Mouse (Mus musculus): Measurements from ENCODE around the gene Mvb12b. TPM values are rescaled to one million over a fixed set of nuclear protein-coding genes. Genes with fewer than 3 reads are reported as not detected.

Mvb12b gene
- polyA plus RNA-seq, 1 experiment = 133 TPM

DNA sequence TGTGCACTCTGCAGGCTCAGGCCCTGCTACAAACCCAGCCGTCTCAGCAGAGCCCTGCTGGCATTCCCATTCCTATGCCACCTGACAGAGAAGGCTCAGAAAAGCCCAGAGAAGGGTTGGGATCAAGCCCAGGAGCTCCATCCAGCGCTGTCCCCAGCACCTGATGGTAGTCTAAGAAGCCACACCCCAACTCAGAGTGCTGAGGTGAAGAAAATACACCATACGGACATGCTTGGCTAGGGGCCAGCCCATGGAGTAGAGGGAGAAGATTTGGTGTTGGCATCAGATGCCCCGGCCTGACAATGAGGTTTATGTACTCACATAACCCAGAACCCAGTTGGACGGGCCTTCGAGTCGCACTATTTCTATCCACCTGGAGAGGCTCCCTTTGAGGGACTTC lies 137.1 kb downstream of the Mvb12b start:
- DNase-seq (ENCODE audit: low read depth) = no peak
- TF ChIP-seq POLR2A (IDR thresholded peaks at IDR 0.05; ENCODE audit: borderline replicate concordance, extremely low read depth, insufficient read depth, insufficient read length, poor library complexity, severe bottlenecking) (no peak), CTCF (IDR thresholded peaks at IDR 0.05; ENCODE audit: borderline replicate concordance, extremely low read depth, insufficient read depth, insufficient read length) (no peak)

- TF ChIP-seq CTCF (IDR thresholded peaks at IDR 0.05; ENCODE audit: borderline replicate concordance, extremely low read depth, insufficient read depth, insufficient read length) = peak; percentile 89; the same call in 1 of the 2 replicates
- TF ChIP-seq POLR2A (IDR thresholded peaks at IDR 0.05; ENCODE audit: borderline replicate concordance, extremely low read depth, insufficient read depth, insufficient read length, poor library complexity, severe bottlenecking) = no peak
These were observed 141.3 kb downstream of the Mvb12b start for GRCm38 (mm10) chr2:33746471-33746870.

GRCm38 (mm10) chr2:33745724-33746123 lies 142.0 kb downstream of the Mvb12b start:
- no peak for DNase-seq (ENCODE audit: low read depth)
- TF ChIP-seq POLR2A (IDR thresholded peaks at IDR 0.05; ENCODE audit: borderline replicate concordance, extremely low read depth, insufficient read depth, insufficient read length, poor library complexity, severe bottlenecking) = no peak
- no peak for TF ChIP-seq CTCF (IDR thresholded peaks at IDR 0.05; ENCODE audit: borderline replicate concordance, extremely low read depth, insufficient read depth, insufficient read length)

More at GRCm38 (mm10) chr2:33746471-33746870, 141.3 kb downstream of the Mvb12b start:
- peak; percentile 94 for DNase-seq (ENCODE audit: low read depth)

DNA sequence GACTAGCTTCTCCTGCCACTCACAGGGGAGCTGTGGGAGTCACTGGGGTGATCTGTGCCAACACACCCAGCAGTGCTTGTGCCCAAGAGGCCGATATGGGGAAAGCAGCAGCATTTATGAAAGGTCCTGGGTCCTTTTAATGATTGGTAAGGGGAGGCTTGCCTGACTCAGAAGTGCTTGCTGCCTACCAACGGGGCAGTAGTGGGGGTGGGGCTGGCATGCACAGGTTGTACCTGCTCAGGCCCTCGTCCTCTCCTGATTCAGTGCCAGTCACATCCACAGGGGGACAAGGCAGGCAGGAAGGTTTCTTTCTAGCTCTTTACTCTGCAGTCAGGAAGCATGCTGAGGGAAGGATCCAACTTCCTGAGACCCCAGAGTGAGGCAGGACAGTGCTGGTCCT lies 150.6 kb downstream of the Mvb12b start:
- DNase-seq (ENCODE audit: low read depth) = no peak
- TF ChIP-seq CTCF (IDR thresholded peaks at IDR 0.05; ENCODE audit: borderline replicate concordance, extremely low read depth, insufficient read depth, insufficient read length) (no peak), POLR2A (IDR thresholded peaks at IDR 0.05; ENCODE audit: borderline replicate concordance, extremely low read depth, insufficient read depth, insufficient read length, poor library complexity, severe bottlenecking) (no peak)

GRCm38 (mm10) chr2:33736722-33737121 lies 151.0 kb downstream of the Mvb12b start:
- TF ChIP-seq CTCF (IDR thresholded peaks at IDR 0.05; ENCODE audit: borderline replicate concordance, extremely low read depth, insufficient read depth, insufficient read length) (peak; percentile 96), POLR2A (IDR thresholded peaks at IDR 0.05; ENCODE audit: borderline replicate concordance, extremely low read depth, insufficient read depth, insufficient read length, poor library complexity, severe bottlenecking) (no peak)

DNA sequence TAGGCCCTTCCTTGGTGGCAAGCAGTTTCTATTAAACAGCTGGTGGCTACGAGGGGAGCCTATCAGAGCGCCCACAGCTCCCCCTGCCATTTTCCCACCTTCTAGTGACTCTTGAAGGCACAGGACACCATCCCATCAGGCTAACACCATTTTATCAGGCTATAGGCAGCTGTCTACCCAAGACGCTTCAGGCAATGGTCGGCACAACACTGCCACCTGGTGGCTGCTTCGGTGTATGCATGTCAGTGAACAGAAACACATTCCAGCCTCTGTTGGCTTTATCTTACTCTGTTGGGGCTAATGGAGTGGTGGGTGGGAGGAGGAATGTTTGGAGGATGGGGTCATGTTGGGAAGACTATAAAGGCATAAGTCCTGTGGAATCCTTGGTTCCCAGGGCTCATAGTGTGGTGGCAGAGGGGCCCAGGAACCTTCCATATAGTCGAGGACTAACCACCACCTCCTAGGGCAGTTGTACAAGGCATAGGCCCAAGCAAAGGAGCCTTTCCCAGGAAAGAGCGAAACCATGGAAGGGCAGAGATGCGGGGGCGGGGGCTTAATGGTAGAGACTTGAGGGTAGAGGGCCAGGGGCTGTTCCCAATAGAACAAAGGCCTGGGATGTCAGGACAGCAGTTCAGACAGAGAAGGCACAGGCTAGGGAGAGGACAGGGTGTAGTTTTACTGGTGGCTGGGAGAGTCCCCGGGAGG lies 152.8 kb downstream of the Mvb12b start:
- DNase-seq (ENCODE audit: low read depth) = peak; percentile 86
- peak; percentile 98 for TF ChIP-seq CTCF (IDR thresholded peaks at IDR 0.05; ENCODE audit: borderline replicate concordance, extremely low read depth, insufficient read depth, insufficient read length)
- no peak for TF ChIP-seq POLR2A (IDR thresholded peaks at IDR 0.05; ENCODE audit: borderline replicate concordance, extremely low read depth, insufficient read depth, insufficient read length, poor library complexity, severe bottlenecking)

More at GRCm38 (mm10) chr2:33736722-33737121, 151.0 kb downstream of the Mvb12b start:
- peak; percentile 75 for DNase-seq (ENCODE audit: low read depth)

DNA sequence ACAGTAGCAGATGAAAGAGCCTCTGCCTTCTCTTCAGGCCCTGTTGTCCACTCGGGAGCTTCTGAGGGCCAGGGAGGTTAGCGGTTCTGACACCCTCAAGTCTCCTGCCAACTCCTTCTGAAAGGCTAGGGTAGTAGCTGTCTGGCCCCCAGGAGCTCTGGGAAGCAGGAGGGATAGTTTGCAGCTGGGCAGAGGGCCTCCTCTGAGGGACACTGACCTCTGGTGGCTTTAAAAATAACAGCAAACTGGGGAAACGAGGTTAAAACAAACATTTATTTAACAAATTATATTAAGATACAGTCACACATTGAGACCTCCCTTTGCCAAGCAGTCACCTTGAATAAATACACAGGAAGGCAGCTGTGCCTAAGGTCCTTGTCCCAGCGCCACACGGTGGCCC lies 158.0 kb downstream of the Mvb12b start:
- DNase-seq (ENCODE audit: low read depth) = no peak

GRCm38 (mm10) chr2:33727199-33727598 lies 160.5 kb downstream of the Mvb12b start:
- TF ChIP-seq CTCF (IDR thresholded peaks at IDR 0.05; ENCODE audit: borderline replicate concordance, extremely low read depth, insufficient read depth, insufficient read length) = no peak
- TF ChIP-seq POLR2A (IDR thresholded peaks at IDR 0.05; ENCODE audit: borderline replicate concordance, extremely low read depth, insufficient read depth, insufficient read length, poor library complexity, severe bottlenecking) = no peak
- DNase-seq (ENCODE audit: low read depth) = no peak

More for the DNA sequence above, 158.0 kb downstream of the Mvb12b start:
- TF ChIP-seq CTCF (IDR thresholded peaks at IDR 0.05; ENCODE audit: borderline replicate concordance, extremely low read depth, insufficient read depth, insufficient read length) (peak; percentile 44; the same call in 1 of the 2 replicates), POLR2A (IDR thresholded peaks at IDR 0.05; ENCODE audit: borderline replicate concordance, extremely low read depth, insufficient read depth, insufficient read length, poor library complexity, severe bottlenecking) (no peak)

DNA sequence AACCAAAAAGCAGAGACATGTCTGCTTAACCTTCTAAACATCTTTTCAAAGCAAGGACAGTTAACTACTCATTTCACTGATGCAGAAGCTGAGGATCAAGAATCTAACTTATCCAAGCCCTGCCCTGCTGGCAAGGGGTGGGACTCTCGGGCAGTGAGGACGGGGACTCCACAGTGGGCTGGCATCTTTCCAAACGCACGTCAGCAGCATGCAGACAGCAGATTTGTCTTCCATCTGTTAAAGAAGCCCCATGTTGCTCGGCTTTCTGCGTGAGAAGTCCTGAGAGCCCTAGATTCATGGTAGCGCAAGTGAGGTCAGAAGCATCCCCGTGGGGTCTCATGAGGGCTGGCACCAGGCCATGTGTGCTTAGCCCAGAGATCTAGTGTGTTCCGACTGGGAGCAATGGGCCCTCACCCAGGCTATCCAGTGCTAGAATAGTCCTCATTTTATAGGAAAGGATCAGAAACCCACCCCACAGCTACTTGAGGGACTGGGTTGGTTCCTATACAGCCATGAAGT lies 167.3 kb downstream of the Mvb12b start:
- DNase-seq (ENCODE audit: low read depth) = peak; percentile 92
- no peak for TF ChIP-seq POLR2A (IDR thresholded peaks at IDR 0.05; ENCODE audit: borderline replicate concordance, extremely low read depth, insufficient read depth, insufficient read length, poor library complexity, severe bottlenecking)
- TF ChIP-seq CTCF (IDR thresholded peaks at IDR 0.05; ENCODE audit: borderline replicate concordance, extremely low read depth, insufficient read depth, insufficient read length) = no peak

DNA sequence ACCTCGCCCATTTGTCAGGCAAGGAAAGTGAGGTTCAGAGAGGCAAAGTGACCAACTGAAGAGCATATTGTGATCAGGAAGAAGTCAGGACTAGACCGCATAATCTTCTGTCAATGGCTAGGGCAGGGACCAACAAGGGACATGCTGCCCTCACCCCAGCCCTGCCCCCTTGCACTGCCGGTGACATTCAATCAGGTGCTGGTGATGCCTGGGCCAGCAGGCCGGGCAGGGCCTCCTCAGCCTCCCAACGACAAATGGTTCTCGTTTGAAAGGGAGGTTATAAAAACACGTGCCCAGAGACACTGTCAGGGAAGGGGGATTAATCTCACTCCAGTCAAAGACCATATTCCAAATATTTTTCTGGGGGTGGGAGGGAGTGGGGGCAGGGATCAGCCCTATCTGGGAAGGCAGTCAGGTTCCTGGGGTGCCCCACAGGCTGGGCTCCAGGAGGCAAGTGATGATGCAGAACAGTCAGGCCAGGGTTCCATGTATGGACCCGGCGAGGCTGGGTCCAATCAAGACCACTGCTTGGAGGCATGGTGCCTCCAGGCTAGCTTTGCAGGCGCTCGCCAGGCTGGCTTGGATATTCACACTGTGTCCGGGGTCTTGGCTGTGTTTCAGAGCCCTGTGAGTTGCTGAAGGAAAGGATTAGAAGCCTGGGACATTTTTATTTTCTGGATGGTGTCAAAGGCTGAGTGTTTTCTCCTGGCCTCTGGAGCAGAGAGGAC lies 168.2 kb downstream of the Mvb12b start:
- TF ChIP-seq POLR2A (IDR thresholded peaks at IDR 0.05; ENCODE audit: borderline replicate concordance, extremely low read depth, insufficient read depth, insufficient read length, poor library complexity, severe bottlenecking) (no peak), CTCF (IDR thresholded peaks at IDR 0.05; ENCODE audit: borderline replicate concordance, extremely low read depth, insufficient read depth, insufficient read length) (no peak)
- peak; percentile 60 for DNase-seq (ENCODE audit: low read depth)

- TF ChIP-seq CTCF (IDR thresholded peaks at IDR 0.05; ENCODE audit: borderline replicate concordance, extremely low read depth, insufficient read depth, insufficient read length) (no peak), POLR2A (IDR thresholded peaks at IDR 0.05; ENCODE audit: borderline replicate concordance, extremely low read depth, insufficient read depth, insufficient read length, poor library complexity, severe bottlenecking) (no peak)
- no peak for DNase-seq (ENCODE audit: low read depth)
These were observed 169.2 kb downstream of the Mvb12b start for GRCm38 (mm10) chr2:33718561-33718960.
